Mouse (Mus musculus) liver, adult 2 months (tissue): ENCODE measurements around the gene Ahcy. TPM values are rescaled to one million over a fixed set of nuclear protein-coding genes. Genes with fewer than 3 reads are reported as not detected.
"Not testable (repeated sequence)": the region's sequence is repeated elsewhere in the genome, so short reads cannot be mapped to it uniquely, and the experiment has no call there.

Source experiments
- DNase-seq: peaks from one replicate; pipeline ENCODE4 v3.0.0-alpha.2; 2011; ENCODE audit warnings: low read depth, low spot score; ENCODE audit errors: extremely low read depth
- H3K27ac ChIP-seq: fragments of 200-500 bp; replicated peaks from 2 replicates; pipeline ENCODE4 v1.5.1; 2012; ENCODE audit warnings: low read depth, mild to moderate bottlenecking, control low read depth, inconsistent platforms, low read length; ENCODE audit not compliant: insufficient read depth
- H3K27me3 ChIP-seq: fragments of 200-500 bp; 2 replicates; pipeline ENCODE4 v1.6.1; 2012; ENCODE audit warnings: mild to moderate bottlenecking, moderate library complexity, low read length, inconsistent platforms; ENCODE audit not compliant: control insufficient read depth, insufficient read depth
- H3K36me3 ChIP-seq: fragments of 200-500 bp; 2 replicates; pipeline ENCODE4 v1.6.1; 2012; ENCODE audit warnings: low read length, inconsistent platforms; ENCODE audit not compliant: control insufficient read depth, insufficient read depth
- H3K4me1 ChIP-seq: fragments of 200-500 bp; 2 replicates; pipeline ENCODE4 v1.6.1; 2011; ENCODE audit warnings: low read length; ENCODE audit not compliant: control insufficient read depth, insufficient read depth
- H3K4me3 ChIP-seq: fragments of 200-500 bp; 2 replicates; pipeline ENCODE4 v1.5.1; 2011; ENCODE audit warnings: low read depth, mild to moderate bottlenecking, control low read depth, low read length, moderate library complexity; ENCODE audit not compliant: insufficient read depth
- H3K79me2 ChIP-seq: fragments of 200-500 bp; 2 replicates; pipeline ENCODE4 v1.6.1; 2012; ENCODE audit warnings: inconsistent platforms, mild to moderate bottlenecking, low read length, moderate library complexity; ENCODE audit not compliant: control insufficient read depth, insufficient read depth
- H3K9ac ChIP-seq: fragments of 200-500 bp; 2 replicates; pipeline ENCODE4 v1.6.1; 2012; ENCODE audit warnings: low read depth, mild to moderate bottlenecking, control low read depth, inconsistent platforms, low read length
- CTCF ChIP-seq: fragments of 200-500 bp; IDR thresholded peaks from 2 replicates; pipeline ENCODE4 v1.5.1; 2011; ENCODE audit warnings: low read depth, low read length, control low read depth
- POLR2A ChIP-seq: fragments of 200-500 bp; IDR thresholded peaks from 2 replicates; pipeline ENCODE4 v1.6.1; 2011; ENCODE audit warnings: low read length, control low read depth; ENCODE audit not compliant: insufficient read depth; ENCODE audit errors: extremely low read depth
- WGBS: fragments of 180-500 bp; shearing (Covaris S2); methylation state at CpG from one replicate; pipeline ENCODE4 v1.1.7; 2018; 5-methylcytosine and 5-hydroxymethylcytosine counted together
- polyA plus RNA-seq: library from polyadenylated mRNA; depleted of rRNA; stranded (reverse); fragments of >200 nt; gene quantifications from 2 replicates; pipeline ENCODE4 v1.2.3, GENCODE M21; 2012; rRNA removed
- total RNA-seq: library from RNA; depleted of rRNA; stranded (reverse); fragments of >200 nt; gene quantifications from 2 replicates; pipeline ENCODE4 v1.2.3, GENCODE M21; 2014; rRNA removed

Gene Ahcy
- 1,859 and 1,996 TPM in 2 replicates for total RNA-seq
- 1,364 and 1,580 TPM in 2 replicates for polyA plus RNA-seq

GRCm38 (mm10) chr2:155073978-155074765 is at the start of gene Ahcy:
Gene Ahcy (minus strand): TSS chr2:155074497.
- DNase-seq: peak; percentile 97
- Histone ChIP-seq H3K27ac (peak within 1 kb of the TSS; percentile 98), H3K4me1 (peaks cover 14% of the 10 kb centered on the region), H3K79me2 (peaks cover 33% of the 10 kb centered on the region), H3K27me3 (no peaks in the 10 kb centered on the region), H3K4me3 (peak within 1 kb of the TSS; percentile 96), H3K36me3 (peaks cover 25% of the 10 kb centered on the region), H3K9ac (peak within 1 kb of the TSS; percentile 90)
- no peak for TF ChIP-seq CTCF
- peak; percentile 93 for TF ChIP-seq POLR2A
- WGBS: under 1% methylated on average over 56 of the region's 56 CpGs

- TF ChIP-seq CTCF: no peak
- no peak for TF ChIP-seq POLR2A
- 73% methylated on average over 7 of the region's 7 CpGs for WGBS
- Histone ChIP-seq H3K4me3 (no peak overlapping the region), H3K79me2 (no peaks in the 10 kb centered on the region), H3K9ac (no peak overlapping the region), H3K4me1 (no peaks in the 10 kb centered on the region), H3K27me3 (no peaks in the 10 kb centered on the region), H3K27ac (no peak overlapping the region), H3K36me3 (no peaks in the 10 kb centered on the region)
- DNase-seq: no peak
Observed at GRCm38 (mm10) chr2:155115216-155115830, 41.0 kb upstream of the Ahcy start.

- H3K9ac ChIP-seq, H3K27ac ChIP-seq, H3K36me3 ChIP-seq, H3K4me1 ChIP-seq, H3K4me3 ChIP-seq, H3K79me2 ChIP-seq, DNase-seq, H3K27me3 ChIP-seq: not testable (repeated sequence)
- WGBS: 89% methylated on average over 9 of the region's 9 CpGs
Observed at GRCm38 (mm10) chr2:155107276-155107675, 33.0 kb upstream of the Ahcy start.

- no peak for DNase-seq
- no peak overlapping the region; the same call in 1 of the 2 replicates for H3K27ac ChIP-seq
- peaks cover 16% of the 10 kb centered on the region for H3K4me1 ChIP-seq
- no peaks in the 10 kb centered on the region for H3K79me2 ChIP-seq
- whole genome bisulfite sequencing: 93% methylated on average over 6 of the region's 6 CpGs
- TF ChIP-seq POLR2A (no peak), CTCF (no peak)
- no peak overlapping the region for H3K4me3 ChIP-seq
- no peak overlapping the region for H3K9ac ChIP-seq
- H3K27me3 ChIP-seq: no peaks in the 10 kb centered on the region
- H3K36me3 ChIP-seq: no peaks in the 10 kb centered on the region
Observed at GRCm38 (mm10) chr2:155103607-155104006, 29.3 kb upstream of the Ahcy start.

- DNase-seq: peak; percentile 98
- Histone ChIP-seq H3K79me2 (no peaks in the 10 kb centered on the region), H3K4me1 (peaks cover 19% of the 10 kb centered on the region), H3K4me3 (peak overlapping the region; percentile 46), H3K9ac (peak overlapping the region; percentile 89), H3K36me3 (no peaks in the 10 kb centered on the region), H3K27me3 (no peaks in the 10 kb centered on the region), H3K27ac (peak overlapping the region; percentile 100)
- TF ChIP-seq CTCF (no peak), POLR2A (no peak)
- 9% methylated on average over 6 of the region's 6 CpGs for WGBS
Observed at GRCm38 (mm10) chr2:155101761-155102181, 27.5 kb upstream of the Ahcy start.

GRCm38 (mm10) chr2:155100796-155101259 is 26.5 kb upstream of the Ahcy start:
- H3K36me3 ChIP-seq: no peaks in the 10 kb centered on the region
- WGBS: 70% methylated on average over 3 of the region's 3 CpGs
- H3K4me3 ChIP-seq: no peak overlapping the region
- H3K27ac ChIP-seq: peak overlapping the region; percentile 88
- H3K27me3 ChIP-seq: no peaks in the 10 kb centered on the region
- TF ChIP-seq POLR2A (no peak), CTCF (no peak)
- peaks cover 19% of the 10 kb centered on the region for H3K4me1 ChIP-seq
- H3K9ac ChIP-seq: 0 out of 2 replicates have a peak overlapping the region, but pooled peaks have one; percentile 39
- DNase-seq: peak; percentile 25
- H3K79me2 ChIP-seq: no peaks in the 10 kb centered on the region
